Mouse (Mus musculus): ENCODE data around the gene Ngrn.
A peak's percentile ranks its signal among the peaks of the same experiment; 100 is the strongest.

Gene Ngrn

DNA sequence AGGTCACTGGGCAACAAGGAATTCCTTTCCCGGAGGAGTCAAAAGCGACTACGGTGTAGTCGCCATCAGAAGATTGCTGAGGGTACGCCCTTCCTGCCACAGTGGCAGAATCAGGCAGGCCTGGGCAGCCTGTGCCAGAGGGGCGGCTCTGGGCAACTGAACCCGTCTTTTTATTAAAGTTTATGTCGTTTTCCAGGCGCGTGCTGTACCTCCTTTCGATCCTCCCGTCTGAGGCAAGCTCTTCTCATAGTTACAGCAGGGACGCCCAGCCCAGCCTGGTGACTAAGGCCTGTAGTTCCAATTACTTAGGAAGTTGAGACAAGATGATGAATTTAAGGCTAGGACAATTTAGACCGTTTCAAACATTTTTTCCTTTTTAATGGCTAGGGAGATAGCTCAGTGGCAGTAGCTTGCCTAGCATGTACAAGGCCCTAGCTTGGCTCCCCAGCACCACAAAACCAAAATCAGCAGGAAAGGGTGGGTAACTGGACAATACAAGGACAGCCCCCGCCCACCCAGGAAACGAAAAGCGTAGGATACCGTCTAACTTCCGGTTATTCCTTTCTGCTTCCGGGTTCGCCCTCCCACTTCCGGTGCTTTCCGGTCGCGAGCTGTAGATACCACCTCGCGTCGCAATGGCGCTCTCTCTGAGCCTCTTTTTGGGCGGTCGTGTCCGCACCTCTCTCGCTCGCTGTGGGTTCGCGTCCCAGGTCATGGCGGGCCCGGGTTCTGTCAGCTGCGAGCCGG, at the start of gene Ngrn:
TSS of gene Ngrn (plus strand) at position 591 of the 747 bp plus-strand sequence.
- DNase-seq (ENCODE audit: extremely low read depth, low read depth) = peak; percentile 73

DNA sequence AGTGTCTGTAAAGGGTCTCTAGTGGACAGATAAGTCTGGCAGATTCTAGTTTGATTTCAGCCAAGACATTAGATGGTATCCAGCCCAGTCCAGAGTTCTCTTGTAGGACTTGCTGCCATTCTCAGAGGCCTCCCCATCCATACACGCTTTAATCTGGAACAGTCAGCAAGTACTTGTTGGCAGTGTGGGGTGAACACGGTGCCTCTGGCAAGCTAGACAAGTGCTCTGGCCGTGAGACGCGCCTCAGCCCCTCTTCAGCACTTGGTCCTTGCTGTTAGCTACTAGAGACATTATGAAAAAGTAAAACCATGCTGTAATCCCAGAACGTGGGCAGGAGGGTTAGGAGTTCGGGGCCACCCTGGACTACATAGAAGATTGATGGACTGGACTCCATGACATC, 47.4 kb upstream of the Ngrn start:
- no peak for DNase-seq (ENCODE audit: extremely low read depth, low read depth)

DNA sequence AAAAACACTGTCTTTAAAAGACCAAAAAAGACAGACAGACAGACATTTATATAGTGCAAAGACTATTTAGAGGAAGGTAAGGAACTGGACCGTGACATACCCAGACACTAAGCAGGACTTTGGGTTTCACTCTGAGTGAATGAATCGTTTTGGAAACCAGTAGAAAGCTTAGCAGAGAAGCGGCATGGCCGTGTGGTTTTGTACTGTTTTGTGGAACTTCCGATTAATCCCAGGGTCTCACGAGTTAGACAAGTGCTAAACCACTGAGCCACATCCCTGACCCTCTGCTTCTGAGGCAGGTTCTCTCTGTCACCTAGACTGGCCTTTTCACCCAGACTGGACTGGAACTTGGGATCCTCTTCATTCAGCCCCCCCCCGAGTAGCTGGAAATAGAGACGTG, 46.6 kb upstream of the Ngrn start:
- DNase-seq (ENCODE audit: extremely low read depth, low read depth) = no peak

DNA sequence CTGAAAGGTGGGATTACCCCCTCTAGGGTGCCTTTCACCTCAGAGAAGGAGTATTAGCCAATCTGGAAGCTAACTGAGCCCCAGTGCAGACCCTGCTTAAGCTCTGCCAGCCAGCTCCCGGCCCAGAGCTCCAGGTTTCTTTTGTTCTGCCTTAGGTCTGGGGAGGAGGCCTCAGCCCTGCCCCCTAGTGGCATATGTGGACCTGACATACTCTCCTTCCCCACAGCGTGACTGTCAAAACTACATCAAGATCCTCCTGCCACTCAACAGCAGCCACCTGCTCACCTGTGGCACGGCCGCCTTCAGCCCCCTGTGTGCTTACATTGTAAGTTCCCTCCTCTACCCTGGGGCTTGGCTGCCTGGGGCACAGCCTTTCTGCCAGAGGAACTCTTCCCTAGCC, 45.6 kb upstream of the Ngrn start:
- DNase-seq (ENCODE audit: extremely low read depth, low read depth) = no peak

DNA sequence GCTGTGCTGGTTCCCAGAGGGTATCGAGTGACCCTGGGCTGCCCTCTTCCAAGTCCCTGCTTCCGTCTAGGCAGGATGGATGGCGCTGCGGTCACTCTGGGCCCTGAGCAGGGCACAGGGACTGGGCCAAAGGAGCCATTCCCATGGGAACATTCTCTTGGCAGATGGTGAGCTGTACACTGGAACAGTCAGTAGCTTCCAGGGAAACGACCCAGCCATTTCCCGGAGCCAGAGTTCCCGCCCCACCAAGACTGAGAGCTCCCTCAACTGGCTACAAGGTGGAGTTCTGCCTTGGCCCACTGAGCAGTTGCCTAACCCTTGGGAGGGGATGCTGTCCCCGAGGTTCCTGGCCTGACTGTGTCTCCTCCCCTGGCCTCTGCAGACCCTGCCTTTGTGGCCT, 44.4 kb upstream of the Ngrn start:
- no peak for DNase-seq (ENCODE audit: extremely low read depth, low read depth)

DNA sequence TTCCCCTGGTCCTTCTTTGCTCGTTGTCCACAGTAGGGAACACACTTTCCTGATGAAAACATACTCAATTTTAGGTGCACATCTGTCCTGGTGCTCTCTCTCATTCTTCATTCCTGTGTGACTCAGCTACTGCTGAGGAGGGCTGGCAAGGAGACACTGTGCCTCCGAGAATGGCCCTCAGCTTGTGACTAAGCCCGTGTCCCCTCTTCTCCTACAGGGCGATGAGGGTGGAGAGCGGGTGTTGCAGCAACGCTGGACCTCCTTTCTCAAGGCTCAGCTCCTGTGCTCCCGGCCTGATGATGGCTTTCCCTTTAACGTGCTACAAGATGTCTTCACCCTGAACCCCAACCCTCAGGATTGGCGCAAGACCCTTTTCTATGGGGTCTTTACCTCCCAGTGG, 42.3 kb upstream of the Ngrn start:
- DNase-seq (ENCODE audit: extremely low read depth, low read depth) = no peak

DNA sequence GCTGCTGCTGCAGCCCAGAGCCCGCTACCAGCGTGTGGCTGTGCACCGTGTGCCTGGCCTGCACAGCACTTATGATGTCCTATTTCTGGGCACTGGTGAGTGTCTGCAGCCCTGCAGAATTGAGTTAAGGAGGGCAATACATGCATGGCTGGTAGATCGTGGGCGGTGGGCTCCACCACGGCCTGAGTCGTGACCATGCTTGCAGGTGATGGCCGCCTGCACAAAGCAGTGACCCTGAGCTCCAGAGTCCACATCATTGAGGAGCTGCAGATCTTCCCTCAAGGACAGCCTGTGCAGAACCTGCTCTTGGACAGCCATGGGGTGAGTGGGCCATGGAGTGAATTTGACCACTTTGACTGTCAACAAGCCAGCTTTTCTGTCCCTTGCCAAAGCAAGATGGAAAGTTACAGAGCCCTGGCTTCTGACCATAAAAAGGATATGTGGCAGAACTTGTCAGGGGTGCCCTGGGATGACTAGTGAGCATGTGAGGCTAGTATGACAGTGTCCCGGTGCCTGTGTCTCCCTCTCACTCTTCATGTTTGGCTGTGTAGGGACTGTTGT, 40.7 kb upstream of the Ngrn start:
- DNase-seq (ENCODE audit: extremely low read depth, low read depth) = no peak

DNA sequence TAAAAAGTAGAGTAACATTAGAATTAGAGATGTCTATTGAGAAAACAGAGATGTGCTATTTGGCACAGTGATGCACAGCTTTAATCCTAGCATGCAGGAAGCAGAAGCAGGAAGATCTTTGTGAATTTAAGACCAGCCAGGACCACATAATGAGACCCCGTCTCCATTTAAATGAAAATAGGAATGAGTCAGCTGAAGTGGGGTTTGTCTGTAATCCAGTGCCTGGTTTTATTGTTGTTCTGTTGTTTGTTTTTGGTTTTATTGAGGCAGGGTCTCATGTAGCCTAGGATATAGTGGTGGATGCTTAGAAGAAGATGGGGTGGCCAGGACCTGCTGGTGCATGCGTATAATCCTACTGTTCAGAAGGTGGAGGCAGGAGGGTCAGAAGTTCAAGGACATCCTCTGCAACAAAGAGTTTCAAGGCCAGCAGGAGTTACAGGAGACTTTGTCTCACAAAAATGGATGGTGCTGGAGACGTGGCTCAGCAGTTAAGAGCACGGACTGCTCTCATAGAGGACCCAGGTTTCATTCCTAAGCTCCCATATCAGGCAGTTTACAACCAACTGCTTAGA, 39.8 kb upstream of the Ngrn start:
- DNase-seq (ENCODE audit: extremely low read depth, low read depth) = no peak

DNA sequence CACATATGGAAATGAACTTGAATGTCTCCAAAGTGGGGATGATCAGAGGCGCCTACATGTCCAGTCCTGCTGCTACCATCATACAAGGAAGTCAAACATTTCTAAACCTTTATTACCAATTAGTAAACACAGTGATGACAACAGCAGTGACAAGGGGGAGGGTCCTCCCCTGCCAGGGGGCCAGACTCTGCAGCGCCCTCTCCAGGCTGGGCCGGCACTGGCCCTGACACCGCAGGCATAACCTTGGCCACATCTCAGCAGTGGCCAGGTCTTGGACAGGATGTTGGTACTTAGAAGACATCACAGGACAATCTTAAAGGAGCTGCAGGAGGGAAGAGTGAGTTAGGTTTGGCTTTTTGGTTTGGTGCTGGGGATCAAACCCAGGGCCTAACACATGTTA, 34.0 kb upstream of the Ngrn start:
- DNase-seq (ENCODE audit: extremely low read depth, low read depth) = no peak

DNA sequence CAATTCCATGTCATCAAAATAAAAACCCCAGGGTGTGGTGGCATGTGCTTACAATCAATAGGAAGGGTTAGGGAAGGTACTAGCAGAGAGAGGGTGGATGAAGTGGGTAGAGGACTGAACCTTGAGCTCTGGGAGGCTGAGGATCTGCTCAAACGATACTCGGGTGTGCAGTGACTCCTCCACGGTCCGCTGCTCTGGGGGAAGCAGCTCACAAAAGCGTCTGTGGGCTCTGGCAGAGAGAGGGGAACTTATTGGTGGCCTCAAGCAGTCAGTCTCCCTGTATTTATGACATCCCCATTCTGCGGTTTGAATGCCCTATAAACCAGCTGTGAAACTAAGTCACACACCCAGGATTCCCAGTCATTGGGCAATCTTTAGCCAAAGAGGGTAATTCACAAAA, 30.8 kb upstream of the Ngrn start:
- no peak for DNase-seq (ENCODE audit: extremely low read depth, low read depth)

DNA sequence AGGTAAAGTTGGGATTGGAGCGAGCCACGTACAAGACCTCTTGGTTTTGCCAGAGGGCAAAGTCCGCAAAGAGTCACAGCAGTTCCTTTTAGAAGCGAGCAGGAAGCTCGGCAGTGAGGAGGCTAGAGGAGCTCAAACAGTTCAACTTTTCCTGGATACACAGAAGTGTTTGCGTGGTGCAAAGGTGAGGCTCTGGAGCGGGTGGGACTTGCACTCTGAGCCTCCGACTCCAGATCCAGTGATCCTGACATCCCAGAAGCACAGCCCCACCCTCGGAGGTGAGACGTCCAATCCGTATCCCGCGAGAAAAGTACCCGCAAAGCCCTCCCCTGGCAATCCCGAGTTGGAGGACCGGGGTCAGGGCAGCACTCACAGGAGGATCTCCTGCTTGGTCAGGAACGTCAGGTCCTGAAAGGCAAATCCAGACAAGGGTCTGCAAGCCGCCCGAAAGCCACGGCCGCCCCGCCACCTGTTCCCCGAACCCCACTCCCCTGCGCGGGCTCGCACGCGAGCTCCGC, 29.0 kb upstream of the Ngrn start:
- no peak for DNase-seq (ENCODE audit: extremely low read depth, low read depth)

DNA sequence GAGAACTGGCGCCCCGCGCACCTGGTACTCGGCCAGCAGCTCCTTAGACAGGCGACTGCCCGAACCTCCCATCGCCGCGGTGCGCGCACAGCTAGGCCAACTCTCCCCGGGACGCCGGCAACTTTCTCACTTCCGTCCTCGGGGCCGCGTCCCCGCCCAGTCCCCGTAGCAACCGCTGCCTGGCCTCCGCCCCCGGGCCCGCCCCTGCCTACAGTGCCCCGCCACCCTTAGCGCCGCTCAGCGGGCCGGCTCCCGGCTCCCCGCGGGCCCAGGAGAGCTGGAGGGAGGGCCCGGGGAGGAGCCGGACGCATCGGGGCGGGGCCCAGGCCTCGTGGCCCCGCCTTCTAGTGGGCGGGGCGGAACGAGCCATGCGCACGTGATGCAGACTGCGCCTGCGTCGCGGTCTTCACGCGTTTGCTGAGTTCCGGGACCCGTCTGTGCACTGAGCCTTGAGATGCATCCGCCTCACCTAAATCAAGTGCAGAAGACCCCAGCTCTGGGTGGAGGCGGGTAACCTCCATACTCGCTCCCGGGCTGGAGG, 28.5 kb upstream of the Ngrn start, which contains the start of the genes Cib1 and Gdpgp1:
TSS of gene Cib1 (minus strand) at position 325 of the 541 bp plus-strand sequence.
TSS of gene Gdpgp1 (plus strand) at position 377 of the 541 bp plus-strand sequence.
- peak; percentile 90 for DNase-seq (ENCODE audit: extremely low read depth, low read depth)

DNA sequence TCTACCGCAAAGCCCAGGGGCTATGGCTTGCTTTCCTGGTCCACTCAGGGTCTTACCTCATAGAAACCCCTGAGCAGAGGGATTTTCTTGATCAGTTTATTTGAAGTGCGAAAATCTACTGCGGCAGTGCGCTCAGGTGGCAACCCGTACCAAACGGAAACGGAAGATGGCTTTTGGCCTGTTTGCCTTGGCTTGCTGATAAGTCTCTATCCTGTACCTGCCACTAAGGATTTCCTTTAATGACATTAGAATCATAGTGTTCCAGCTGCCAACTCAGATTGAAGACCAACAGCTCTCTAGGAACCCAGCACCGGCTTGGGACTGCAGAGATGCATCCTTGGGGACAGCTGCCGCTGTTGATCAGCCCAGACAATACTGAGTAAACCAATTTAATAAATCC, 27.2 kb upstream of the Ngrn start:
- no peak for DNase-seq (ENCODE audit: extremely low read depth, low read depth)

DNA sequence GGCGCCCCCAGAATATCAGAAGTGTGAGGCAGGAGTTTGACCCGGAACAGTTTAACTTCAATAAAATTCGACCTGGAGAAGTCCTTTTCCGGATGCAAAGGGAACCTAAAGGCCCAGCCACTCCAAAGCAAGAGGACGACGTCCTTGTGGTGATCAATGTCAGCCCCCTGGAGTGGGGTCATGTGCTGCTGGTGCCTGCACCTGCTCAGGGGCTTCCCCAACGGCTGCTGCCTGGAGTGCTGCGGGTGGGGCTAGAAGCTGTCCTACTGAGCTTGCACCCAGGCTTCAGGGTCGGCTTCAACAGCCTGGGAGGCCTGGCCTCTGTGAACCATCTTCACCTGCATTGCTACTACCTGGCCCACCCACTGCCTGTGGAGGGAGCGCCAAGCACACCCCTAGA, 22.5 kb upstream of the Ngrn start:
- DNase-seq (ENCODE audit: extremely low read depth, low read depth) = no peak

DNA sequence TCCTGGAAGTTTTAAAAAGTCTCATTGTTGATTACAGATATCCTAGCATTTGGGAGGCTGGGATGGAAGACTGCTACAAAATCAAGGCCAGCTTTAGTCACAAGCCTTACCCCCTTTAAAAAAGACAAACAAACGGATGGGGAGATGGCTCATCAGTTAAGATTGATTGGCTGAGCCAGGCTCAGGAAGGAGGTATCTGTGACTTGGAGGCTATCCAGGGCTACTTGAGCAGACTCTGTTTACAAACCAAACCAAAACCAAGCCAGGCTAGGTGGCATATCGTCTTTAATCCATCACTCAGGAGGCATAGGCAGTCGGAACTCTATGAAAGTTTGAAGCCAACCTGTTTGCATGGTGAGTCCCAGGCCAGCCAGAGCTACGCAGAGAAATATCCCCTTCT, 19.4 kb upstream of the Ngrn start:
- no peak for DNase-seq (ENCODE audit: extremely low read depth, low read depth)

DNA sequence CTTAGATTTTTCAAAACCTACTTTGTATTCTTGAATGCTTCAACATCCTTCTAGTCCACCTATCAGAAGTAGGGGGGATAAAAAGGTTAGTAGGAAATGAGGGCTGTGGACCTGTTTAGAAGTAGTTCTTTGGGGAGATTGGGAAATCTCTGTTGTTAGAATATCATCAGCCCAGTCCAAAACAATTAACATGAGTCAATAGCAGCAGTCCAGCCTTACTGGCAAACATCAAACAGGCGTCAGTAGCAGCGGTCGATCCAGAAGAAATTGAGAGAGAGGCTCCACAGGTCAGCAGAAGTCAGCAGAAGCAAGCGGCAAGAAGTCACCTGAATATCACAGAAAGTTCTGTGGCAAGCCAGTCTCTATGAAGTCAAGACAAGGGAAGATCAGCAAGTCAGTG, 16.2 kb upstream of the Ngrn start:
- DNase-seq (ENCODE audit: extremely low read depth, low read depth) = no peak

DNA sequence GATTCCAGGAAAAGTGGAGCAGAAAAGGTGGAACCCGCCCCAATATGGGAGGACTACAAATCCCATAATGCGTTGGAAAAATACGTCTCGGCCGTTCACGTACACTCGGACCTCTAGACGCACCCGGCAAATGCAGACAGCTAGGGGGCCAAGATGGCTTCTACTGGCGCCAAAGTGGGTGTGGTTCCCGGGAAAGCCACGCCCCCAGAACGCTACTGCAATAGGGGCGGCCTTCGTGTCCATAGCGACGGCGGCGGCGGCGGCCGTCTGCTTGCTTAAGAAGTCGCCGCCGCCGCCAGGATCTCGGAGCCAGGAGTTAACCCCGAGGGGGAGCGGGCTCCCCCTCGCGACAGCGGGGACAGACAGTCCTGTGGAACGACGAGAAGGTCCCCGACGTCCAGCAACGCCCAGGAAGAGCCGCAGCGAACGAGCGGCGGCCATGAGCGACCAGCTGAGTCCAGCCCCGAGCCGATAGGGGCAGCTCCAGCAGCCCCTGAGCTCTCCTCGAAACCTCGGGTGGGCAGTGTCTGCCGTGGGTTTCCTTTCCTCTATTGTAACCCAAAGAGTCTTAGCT, 14.8 kb upstream of the Ngrn start, which contains the start of gene Ttll13:
TSS of gene Ttll13 (plus strand) at position 229 of the 574 bp plus-strand sequence.
- peak; percentile 92 for DNase-seq (ENCODE audit: extremely low read depth, low read depth)

DNA sequence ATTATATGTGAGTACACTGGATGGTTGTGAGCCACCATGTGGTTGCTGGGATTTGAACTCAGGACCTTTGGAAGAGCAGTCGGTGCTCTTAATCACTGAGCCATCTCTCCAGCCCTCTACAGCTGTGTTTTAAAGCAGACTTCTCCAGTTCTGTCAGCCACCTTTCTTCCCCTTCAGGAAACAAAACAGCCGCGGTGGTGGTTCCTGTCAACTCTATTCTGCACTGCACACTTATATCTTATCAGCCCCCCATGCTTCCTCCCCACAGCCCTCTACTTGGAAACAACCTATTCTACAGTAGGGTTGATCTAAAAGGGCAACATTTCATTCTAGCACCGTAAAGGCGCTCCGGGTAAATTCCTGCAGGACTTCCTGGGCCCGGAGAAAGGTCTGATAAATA, 14.2 kb upstream of the Ngrn start:
- peak; percentile 68 for DNase-seq (ENCODE audit: extremely low read depth, low read depth)

DNA sequence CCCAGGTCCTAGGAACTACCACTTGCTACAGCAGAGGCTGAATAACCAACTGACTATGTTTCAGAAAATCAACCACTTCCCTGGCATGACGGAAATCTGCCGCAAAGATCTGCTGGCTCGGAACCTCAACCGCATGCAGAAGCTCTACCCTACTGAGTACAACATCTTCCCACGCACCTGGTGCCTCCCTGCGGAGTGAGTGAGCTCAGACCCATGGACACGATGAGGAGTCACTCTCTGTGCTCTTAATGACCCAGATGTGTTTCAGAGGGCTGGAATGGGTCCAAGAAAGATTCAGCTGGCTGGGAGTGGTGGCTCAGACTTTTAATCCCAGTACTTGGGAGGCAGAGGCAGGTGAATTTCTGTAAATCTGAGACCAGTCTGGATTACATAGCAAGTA, 8.6 kb upstream of the Ngrn start:
- no peak for DNase-seq (ENCODE audit: extremely low read depth, low read depth)

DNA sequence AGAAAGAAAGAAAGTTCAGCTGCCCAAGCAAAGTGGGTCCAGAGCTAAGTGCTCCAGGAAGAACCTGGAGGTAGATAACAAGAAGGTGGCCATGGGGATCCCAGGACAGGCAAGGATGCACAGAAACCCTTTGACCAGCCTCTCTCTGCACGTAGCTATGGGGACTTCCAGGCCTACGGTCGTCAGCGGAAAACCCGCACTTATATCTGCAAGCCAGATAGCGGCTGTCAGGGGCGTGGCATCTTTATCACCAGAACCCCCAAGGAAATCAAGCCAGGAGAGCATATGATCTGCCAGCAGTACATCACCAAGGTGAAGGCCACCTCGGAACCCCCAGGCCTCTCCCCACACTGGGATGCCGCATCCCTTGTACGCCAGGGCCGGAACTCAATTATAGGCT, 8.1 kb upstream of the Ngrn start:
- DNase-seq (ENCODE audit: extremely low read depth, low read depth) = no peak

DNA sequence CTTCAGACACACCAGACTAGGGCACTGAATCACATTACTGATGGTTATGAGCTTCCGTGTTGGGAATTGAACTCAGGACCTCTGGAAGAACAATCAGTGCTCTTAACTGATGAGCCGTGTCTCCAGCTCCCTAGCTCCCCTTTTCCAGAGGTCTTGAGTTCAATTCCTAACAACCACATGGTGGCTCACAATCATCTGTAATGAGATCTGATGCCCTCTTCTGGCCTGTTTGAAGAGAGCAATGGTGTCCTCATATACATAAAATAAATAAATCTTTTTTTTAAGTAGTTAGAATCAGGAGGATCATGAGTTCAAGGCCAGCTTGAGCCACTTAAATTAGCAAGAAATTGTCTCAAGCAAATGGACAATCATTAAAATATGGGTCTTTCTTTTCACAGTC, 5.0 kb upstream of the Ngrn start:
- DNase-seq (ENCODE audit: extremely low read depth, low read depth) = no peak

DNA sequence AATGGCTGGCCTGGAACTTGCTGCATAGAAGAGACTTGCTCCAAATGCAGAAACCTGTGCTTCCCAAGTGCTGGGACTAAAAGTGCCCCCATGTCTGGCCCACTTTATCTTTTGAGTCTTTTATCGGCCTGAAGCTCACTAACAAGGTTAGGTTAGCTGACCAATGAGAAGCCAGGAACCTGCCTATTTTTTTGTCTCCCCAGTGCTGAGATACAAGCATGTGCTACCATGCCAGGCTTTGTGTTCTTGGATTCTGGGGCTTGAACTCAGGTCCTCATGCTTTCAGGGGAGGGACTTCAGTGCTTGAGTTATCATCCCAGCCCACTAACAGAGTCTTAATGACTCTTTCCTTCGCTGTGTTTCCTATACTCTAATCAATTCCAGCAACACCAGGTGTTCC, 3.3 kb upstream of the Ngrn start:
- DNase-seq (ENCODE audit: extremely low read depth, low read depth) = no peak
